7 mouse cellular contexts compared by ENCODE assay signal in genomic region chr2:130667559-130667958, GRCm38 (mm10). TPM values are rescaled to one million over a fixed set of nuclear protein-coding genes. Genes with fewer than 3 reads are reported as not detected.
DNase-seq lines count a peak whose midpoint lies in the region; ATAC-seq lines count a peak whose summit lies in the region.

TSS of gene Itpa (plus strand) at chr2:130667610.

- intact Hi-C loops in left cerebral cortex, postnatal 25 days (cut with DNase I) = loop anchor here (5.0 kb wide), 1 partner anchor 105 kb away; the partner anchor contains the start of gene Mrps26

- DNase-seq in adrenal gland, adult 18-20 months (ENCODE audit: low spot score in 2 of 2) = peak; percentile 70 to 77
- peak; percentile 95 for DNase-seq in embryo, embryonic 10.5 days (ENCODE audit: low spot score)
- DNase-seq in gastrocnemius, postnatal 25 days = peak; percentile 86
- peak; percentile 86 to 93 for DNase-seq in left cerebral cortex, postnatal 25 days (ENCODE audit: low spot score in 2 of 2)
- peak; percentile 92 for DNase-seq in midbrain, embryonic 10.5 days (ENCODE audit: low spot score)
- peak; percentile 81 for DNase-seq in right cerebral cortex, postnatal 4 days

- H3K27ac ChIP-seq in intestine, embryonic 15.5 days = peak within 1 kb of the TSS; percentile 86
- H3K27ac ChIP-seq in midbrain, embryonic 10.5 days (replicated peaks) = peak within 1 kb of the TSS; percentile 87

- peaks cover 11% of the 10 kb centered on the region for H3K36me3 ChIP-seq in intestine, embryonic 15.5 days
- H3K36me3 ChIP-seq in midbrain, embryonic 10.5 days = peaks cover 27% of the 10 kb centered on the region

- H3K4me3 ChIP-seq in intestine, embryonic 15.5 days (replicated peaks) = peak within 1 kb of the TSS; percentile 70
- H3K4me3 ChIP-seq in midbrain, embryonic 10.5 days = peak within 1 kb of the TSS; percentile 80

- no peaks in the 10 kb centered on the region for H3K9me3 ChIP-seq in intestine, embryonic 15.5 days
- no peaks in the 10 kb centered on the region for H3K9me3 ChIP-seq in midbrain, embryonic 10.5 days (replicated peaks)

- H3K4me1 ChIP-seq in intestine, embryonic 15.5 days (replicated peaks) = peaks cover 22% of the 10 kb centered on the region
- H3K4me1 ChIP-seq in midbrain, embryonic 10.5 days = peaks cover 46% of the 10 kb centered on the region

- WGBS in intestine, embryonic 15.5 days = under 1% methylated on average over 31 of the region's 31 CpGs
- under 1% methylated on average over 31 of the region's 31 CpGs for WGBS in midbrain, embryonic 10.5 days

- peak; percentile 76 for ATAC-seq in intestine, embryonic 15.5 days

- H3K4me2 ChIP-seq in intestine, embryonic 15.5 days (replicated peaks) = peak within 1 kb of the TSS; percentile 78

- peak within 1 kb of the TSS; percentile 73 for H3K9ac ChIP-seq in intestine, embryonic 15.5 days

- H3K27me3 ChIP-seq in intestine, embryonic 15.5 days (replicated peaks) = no peaks in the 10 kb centered on the region
- no peaks in the 10 kb centered on the region for H3K27me3 ChIP-seq in midbrain, embryonic 10.5 days (ENCODE audit: low read depth, poor library complexity, severe bottlenecking)

RNA-seq across cellular contexts. Expression of gene Itpa, which starts in this region (rescaled TPM):
- 10 to 100 TPM; 27.3 to 27.4 TPM for total RNA-seq in adrenal gland, adult 18-20 months (2021)
- 10 to 100 TPM; 11.9 to 13.3 TPM for total RNA-seq in gastrocnemius, postnatal 25 days (2021)
- 84.5 and 88.1 TPM in 2 replicates for polyA plus RNA-seq in intestine, embryonic 15.5 days (2015; fragmentation: Nextera tagmentation; extraction: Ambion mirVana)
- 10 to 100 TPM; 39.4 to 42.8 TPM for total RNA-seq in left cerebral cortex, postnatal 25 days (2021)
- polyA plus RNA-seq in midbrain, embryonic 10.5 days (2016; fragmentation: Nextera tagmentation; extraction: Ambion mirVana) = 153 and 161 TPM in 2 replicates

Comparison
In these comparisons a context has a peak if more than half of its experiments do, and no peak if none do; other contexts are left out.
1. Peak in every context shown above with its lines: DNase-seq, ATAC-seq, H3K4me3 ChIP-seq and H3K27ac ChIP-seq.